Mouse (Mus musculus) fibroblast of lung, adult 2 months (primary cell): ENCODE measurements around the gene Tmem269.

ENCODE experiments used
- DNase-seq: peaks from one replicate; pipeline ENCODE4 v3.0.0-alpha.2; 2011; ENCODE audit warnings: low read depth

Tmem269 gene

GRCm38 (mm10) chr4:119180133-119180707, 37.8 kb downstream of the Tmem269 start:
- DNase-seq, result no peak

- DNase-seq, result no peak
These were observed 39.7 kb downstream of the Tmem269 start for GRCm38 (mm10) chr4:119178331-119178730.

- no peak for DNase-seq
These were observed 40.3 kb downstream of the Tmem269 start for GRCm38 (mm10) chr4:119177702-119178101.

- peak; percentile 95 for DNase-seq
These were observed 44.1 kb downstream of the Tmem269 start, which contains the start of gene Zfp691 for GRCm38 (mm10) chr4:119173851-119174453. TSS of gene Zfp691 (minus strand) at chr4:119174195.

GRCm38 (mm10) chr4:119172919-119173650, 44.9 kb downstream of the Tmem269 start:
- DNase-seq, result no peak

- peak; percentile 53 for DNase-seq
These were observed 50.4 kb downstream of the Tmem269 start for GRCm38 (mm10) chr4:119167663-119168062.

GRCm38 (mm10) chr4:119167068-119167467, 50.9 kb downstream of the Tmem269 start:
- DNase-seq, result no peak

- DNase-seq, result no peak
These were observed 52.1 kb downstream of the Tmem269 start for GRCm38 (mm10) chr4:119165916-119166315.

- DNase-seq, result no peak
These were observed 55.0 kb downstream of the Tmem269 start for GRCm38 (mm10) chr4:119162990-119163389.

- no peak for DNase-seq
These were observed 56.7 kb downstream of the Tmem269 start for GRCm38 (mm10) chr4:119161358-119161757.

- DNase-seq, result no peak
These were observed 60.1 kb downstream of the Tmem269 start for GRCm38 (mm10) chr4:119157891-119158290.

- no peak for DNase-seq
These were observed 60.8 kb downstream of the Tmem269 start for GRCm38 (mm10) chr4:119157186-119157585.
